Mouse (Mus musculus): Measurements from ENCODE around the gene Slc45a2. TPM values are rescaled to one million over a fixed set of nuclear protein-coding genes. Genes with fewer than 3 reads are reported as not detected.
"Not testable (repeated sequence)": the region's sequence is repeated elsewhere in the genome, so short reads cannot be mapped to it uniquely, and the experiment has no call there.

Gene Slc45a2
- polyA plus RNA-seq, 1 experiment from 2014 or later, result 0.04 TPM

DNA sequence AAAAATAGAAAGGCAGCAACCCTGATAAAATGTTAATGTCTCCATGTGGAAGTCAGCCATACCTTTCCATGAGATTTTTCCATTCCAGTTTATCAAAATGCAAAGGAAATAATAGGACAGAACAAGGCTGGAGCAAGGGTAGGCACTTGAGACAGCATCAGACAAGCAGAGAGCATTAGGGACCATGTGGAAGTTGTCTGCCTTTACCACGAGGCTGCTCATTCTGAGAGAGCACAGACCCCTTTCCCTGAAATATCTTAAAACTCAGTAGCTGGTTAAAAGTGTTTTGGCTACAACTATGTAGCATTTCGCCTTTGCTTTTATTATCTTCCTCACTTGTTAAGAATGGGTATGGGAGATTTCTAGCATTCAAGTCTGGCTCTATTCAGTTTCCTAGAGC lies 19.8 kb upstream of the Slc45a2 start:
- no peak overlapping the region for H3K9ac ChIP-seq (ENCODE audit: low read depth, low read length)
- H3K27ac ChIP-seq, result no peak overlapping the region

DNA sequence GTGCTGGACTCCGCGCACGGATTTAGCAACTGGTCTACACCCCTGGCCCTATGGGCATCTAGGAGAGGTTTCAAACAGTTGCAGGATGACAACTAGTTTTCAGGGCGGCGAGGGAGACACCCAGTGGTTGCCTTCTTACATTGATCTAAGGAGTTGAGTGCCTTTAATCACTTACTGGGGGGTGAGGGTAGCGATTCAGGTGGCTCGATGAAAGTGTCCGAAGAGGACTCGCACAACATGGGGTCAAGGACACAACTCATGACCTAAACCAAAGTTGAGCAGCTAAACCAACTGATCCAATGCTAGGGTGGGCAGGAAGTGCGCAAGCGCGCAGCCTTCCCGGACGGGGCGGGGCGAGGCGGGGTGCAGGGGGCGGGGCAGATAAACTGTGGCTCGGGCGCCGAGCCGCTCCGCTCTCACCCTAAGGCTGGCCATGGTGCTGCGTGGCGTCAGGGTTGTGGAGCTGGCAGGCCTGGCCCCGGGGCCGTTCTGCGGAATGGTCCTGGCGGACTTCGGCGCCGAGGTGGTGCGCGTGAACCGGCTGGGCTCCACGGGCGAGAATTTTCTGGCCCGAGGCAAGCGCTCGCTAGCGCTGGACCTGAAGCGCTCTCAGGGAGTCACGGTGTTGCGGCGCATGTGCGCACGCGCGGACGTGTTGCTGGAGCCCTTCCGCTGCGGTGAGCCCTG lies 19.0 kb upstream of the Slc45a2 start, which contains the start of gene Amacr:
Gene Amacr (plus strand): TSS at position 380 of the 687 bp plus-strand sequence.
- H3K4me2 ChIP-seq (ENCODE audit: low read length), result peak within 1 kb of the TSS; percentile 69
- peaks cover 3% of the 10 kb centered on the region; the same call in 1 of the 2 replicates for H3K4me1 ChIP-seq (replicated peaks; ENCODE audit: insufficient read depth, low read length)
- H3K4me3 ChIP-seq (replicated peaks; ENCODE audit: low read depth, low read length), result peak within 1 kb of the TSS; percentile 61
- H3K9me3 ChIP-seq (replicated peaks; ENCODE audit: low read length), result no peaks in the 10 kb centered on the region
- under 1% methylated on average over 52 of the region's 52 CpGs for WGBS
- ATAC-seq (replicated peaks; ENCODE audit: low FRiP score, low read depth) (peak; percentile 98), DNase-seq (ENCODE audit: low spot score) (peak; percentile 94)
- TF ChIP-seq CTCF (IDR thresholded peaks at IDR 0.05; ENCODE audit: low read depth), result peak; percentile 62
- H3K36me3 ChIP-seq (ENCODE audit: insufficient read depth, low read length), result no peaks in the 10 kb centered on the region
- peak within 1 kb of the TSS; percentile 78 for H3K9ac ChIP-seq (ENCODE audit: low read depth, low read length)
- H3K27ac ChIP-seq, result peak within 1 kb of the TSS; percentile 85
- no peaks in the 10 kb centered on the region for H3K27me3 ChIP-seq (ENCODE audit: insufficient read depth, low read length)

More for the DNA sequence above, 19.8 kb upstream of the Slc45a2 start:
- H3K36me3 ChIP-seq (ENCODE audit: insufficient read depth, low read length), result no peaks in the 10 kb centered on the region
- DNase-seq (ENCODE audit: low spot score) (no peak), ATAC-seq (replicated peaks; ENCODE audit: low FRiP score, low read depth) (no peak)
- no peaks in the 10 kb centered on the region for H3K9me3 ChIP-seq (replicated peaks; ENCODE audit: low read length)
- H3K27me3 ChIP-seq (ENCODE audit: insufficient read depth, low read length), result no peaks in the 10 kb centered on the region
- peak overlapping the region; percentile 69 for H3K4me2 ChIP-seq (ENCODE audit: low read length)
- peaks cover 3% of the 10 kb centered on the region; the same call in 1 of the 2 replicates for H3K4me1 ChIP-seq (replicated peaks; ENCODE audit: insufficient read depth, low read length)
- no peak for TF ChIP-seq CTCF (IDR thresholded peaks at IDR 0.05; ENCODE audit: low read depth)
- H3K4me3 ChIP-seq (replicated peaks; ENCODE audit: low read depth, low read length), result peak overlapping the region; percentile 61; the same call in 1 of the 2 replicates
- 60% methylated on average over 2 of the region's 2 CpGs for WGBS

DNA sequence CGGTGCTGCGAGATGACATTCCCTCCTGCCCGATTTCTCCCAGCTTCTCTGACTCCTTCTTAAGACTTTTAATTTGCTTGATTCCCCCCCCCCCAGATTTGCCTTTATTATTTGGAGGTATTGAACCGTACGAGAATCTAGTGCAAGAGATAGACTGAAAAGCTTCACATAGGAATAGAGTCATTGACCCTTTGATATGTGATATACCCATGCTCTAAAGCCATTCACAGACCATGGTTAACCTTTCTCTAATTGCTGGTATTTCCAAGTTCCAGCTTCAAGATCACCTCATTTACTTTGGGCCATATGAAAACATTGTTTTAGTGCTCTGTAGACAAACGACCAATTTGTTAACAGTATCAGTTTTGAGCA lies 18.5 kb upstream of the Slc45a2 start:
- Histone ChIP-seq H3K4me1 (replicated peaks; ENCODE audit: insufficient read depth, low read length) (peaks cover 3% of the 10 kb centered on the region; the same call in 1 of the 2 replicates), H3K36me3 (ENCODE audit: insufficient read depth, low read length) (0 out of 2 replicates have a peak, but pooled peaks cover 2% of the 10 kb centered on the region), H3K4me3 (replicated peaks; ENCODE audit: low read depth, low read length) (peak overlapping the region; percentile 61), H3K4me2 (ENCODE audit: low read length) (peak overlapping the region; percentile 69), H3K27me3 (ENCODE audit: insufficient read depth, low read length) (no peaks in the 10 kb centered on the region), H3K9ac (ENCODE audit: low read depth, low read length) (peak overlapping the region; percentile 78), H3K27ac (peak overlapping the region; percentile 85), H3K9me3 (replicated peaks; ENCODE audit: low read length) (no peaks in the 10 kb centered on the region)
- WGBS, result under 1% methylated on average over 6 of the region's 6 CpGs
- no peak for TF ChIP-seq CTCF (IDR thresholded peaks at IDR 0.05; ENCODE audit: low read depth)
- DNase-seq (ENCODE audit: low spot score) (no peak), ATAC-seq (replicated peaks; ENCODE audit: low FRiP score, low read depth) (no peak)

DNA sequence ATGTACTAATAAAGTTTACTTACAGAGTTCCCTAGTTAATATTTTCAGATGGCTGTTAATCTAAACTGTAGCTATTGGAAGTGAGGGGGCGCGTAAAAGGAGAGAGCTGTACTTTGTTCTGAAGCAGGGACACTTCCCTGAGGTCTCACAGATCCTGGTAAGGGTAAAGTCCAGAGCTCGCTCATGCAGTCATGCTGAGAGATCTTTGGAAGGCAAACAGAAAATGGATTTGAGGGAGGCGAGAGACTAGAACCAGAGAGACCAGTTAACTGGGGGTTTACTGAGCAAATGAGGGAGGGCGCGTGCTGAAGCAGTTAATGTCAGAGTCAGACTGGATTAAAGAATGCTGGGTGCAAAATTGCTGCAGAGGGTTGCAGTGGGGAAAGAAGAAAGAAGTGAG lies 14.8 kb upstream of the Slc45a2 start:
- WGBS, result 72% methylated on average over 6 of the region's 6 CpGs
- Histone ChIP-seq H3K36me3 (ENCODE audit: insufficient read depth, low read length) (0 out of 2 replicates have a peak, but pooled peaks cover 7% of the 10 kb centered on the region), H3K27ac (peak overlapping the region; percentile 25; the same call in 1 of the 2 replicates), H3K4me3 (replicated peaks; ENCODE audit: low read depth, low read length) (no peak overlapping the region), H3K9ac (ENCODE audit: low read depth, low read length) (no peak overlapping the region), H3K27me3 (ENCODE audit: insufficient read depth, low read length) (no peaks in the 10 kb centered on the region), H3K4me2 (ENCODE audit: low read length) (no peak overlapping the region), H3K4me1 (replicated peaks; ENCODE audit: insufficient read depth, low read length) (peaks cover 3% of the 10 kb centered on the region; the same call in 1 of the 2 replicates), H3K9me3 (replicated peaks; ENCODE audit: low read length) (no peaks in the 10 kb centered on the region)
- DNase-seq (ENCODE audit: low spot score) (peak; percentile 11), ATAC-seq (replicated peaks; ENCODE audit: low FRiP score, low read depth) (peak; percentile 41)
- no peak for TF ChIP-seq CTCF (IDR thresholded peaks at IDR 0.05; ENCODE audit: low read depth)

DNA sequence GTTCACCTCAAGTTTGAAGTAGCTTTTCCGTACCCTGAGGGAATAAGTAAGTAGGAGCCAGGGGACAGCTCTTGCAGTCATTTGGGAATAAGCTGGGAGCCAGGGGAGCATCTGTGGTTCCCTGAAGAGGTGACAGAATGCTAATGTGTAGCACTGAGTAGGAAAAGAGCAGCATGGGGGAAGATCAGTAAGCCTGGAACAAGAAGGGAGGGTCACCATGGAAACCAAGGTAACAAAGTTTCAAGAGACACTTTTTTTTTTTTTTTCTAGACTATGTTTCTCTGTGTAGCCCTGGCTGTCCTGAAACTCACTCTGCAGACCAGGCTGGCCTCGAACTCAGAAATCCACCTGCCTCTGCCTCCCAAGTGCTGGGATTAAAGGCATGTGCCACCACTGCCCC lies 14.0 kb upstream of the Slc45a2 start:
- H3K27ac ChIP-seq, result peak overlapping the region; percentile 25
- not testable (repeated sequence) for H3K9me3 ChIP-seq (replicated peaks; ENCODE audit: low read length); ATAC-seq (replicated peaks; ENCODE audit: low FRiP score, low read depth); DNase-seq (ENCODE audit: low spot score); H3K36me3 ChIP-seq (ENCODE audit: insufficient read depth, low read length); H3K27me3 ChIP-seq (ENCODE audit: insufficient read depth, low read length); H3K4me3 ChIP-seq (replicated peaks; ENCODE audit: low read depth, low read length); H3K9ac ChIP-seq (ENCODE audit: low read depth, low read length); H3K4me2 ChIP-seq (ENCODE audit: low read length); H3K4me1 ChIP-seq (replicated peaks; ENCODE audit: insufficient read depth, low read length)
- WGBS, result 92% methylated on average over 2 of the region's 2 CpGs

DNA sequence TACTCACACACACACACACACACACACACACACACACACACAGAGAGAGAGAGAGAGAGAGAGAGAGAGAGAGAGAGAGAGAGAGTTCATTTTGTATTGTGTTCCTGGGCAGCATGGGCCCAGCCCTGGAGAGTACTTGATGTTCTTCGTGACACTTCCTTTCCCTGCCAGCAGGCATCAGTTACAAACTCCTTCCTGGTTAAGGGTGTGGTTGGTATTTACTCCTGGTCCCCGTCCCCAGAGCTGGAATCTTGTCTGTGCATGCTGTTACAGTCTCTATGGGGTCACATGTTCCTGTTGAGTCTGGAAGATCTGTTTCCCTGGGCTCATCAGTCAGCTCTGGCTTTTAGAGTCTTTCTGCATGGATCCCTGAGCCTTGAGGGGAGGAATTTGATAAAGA lies 10.1 kb upstream of the Slc45a2 start:
- no peak overlapping the region for H3K27ac ChIP-seq
- ATAC-seq (replicated peaks; ENCODE audit: low FRiP score, low read depth) (no peak), DNase-seq (ENCODE audit: low spot score) (no peak)
- no peak overlapping the region for H3K4me3 ChIP-seq (replicated peaks; ENCODE audit: low read depth, low read length)
- no peaks in the 10 kb centered on the region for H3K27me3 ChIP-seq (ENCODE audit: insufficient read depth, low read length)
- no peak overlapping the region for H3K9ac ChIP-seq (ENCODE audit: low read depth, low read length)
- no peak for TF ChIP-seq CTCF (IDR thresholded peaks at IDR 0.05; ENCODE audit: low read depth)
- no peaks in the 10 kb centered on the region for H3K4me1 ChIP-seq (replicated peaks; ENCODE audit: insufficient read depth, low read length)
- H3K36me3 ChIP-seq (ENCODE audit: insufficient read depth, low read length), result peaks cover 16% of the 10 kb centered on the region; the same call in 1 of the 2 replicates
- 46% methylated on average over 2 of the region's 2 CpGs for WGBS
- H3K9me3 ChIP-seq (replicated peaks; ENCODE audit: low read length), result no peaks in the 10 kb centered on the region
- no peak overlapping the region for H3K4me2 ChIP-seq (ENCODE audit: low read length)
